Mouse (Mus musculus) myocyte (in vitro differentiated cells): Measurements from ENCODE around the gene Igf2r. TPM values are rescaled to one million over a fixed set of nuclear protein-coding genes. Genes with fewer than 3 reads are reported as not detected.

Experiments
- H3K27me3 ChIP-seq: one replicate; pipeline ENCODE4 v1.6.1; 2011; ENCODE audit not compliant: control insufficient read depth, insufficient read depth, insufficient read length
- H3K36me3 ChIP-seq: one replicate; pipeline ENCODE4 v1.6.1; 2011; ENCODE audit not compliant: control insufficient read depth, insufficient read depth
- H3K4me2 ChIP-seq: one replicate; pipeline ENCODE4 v1.6.1; 2011; ENCODE audit warnings: low read depth, control low read depth
- H3K4me3 ChIP-seq: one replicate; pipeline ENCODE4 v1.5.1; 2011; ENCODE audit warnings: mild to moderate bottlenecking, control low read depth, moderate library complexity
- H3K79me2 ChIP-seq: one replicate; pipeline ENCODE4 v1.6.1; 2011; ENCODE audit not compliant: control insufficient read depth, insufficient read depth
- H3ac ChIP-seq: one replicate; pipeline ENCODE4 v1.6.1; 2011; ENCODE audit not compliant: control insufficient read depth, insufficient read length
- CEBPB ChIP-seq: IDR thresholded peaks from 2 replicates; pipeline ENCODE4 v1.6.1; 2011; ENCODE audit warnings: mild to moderate bottlenecking, moderate library complexity; ENCODE audit not compliant: poor library complexity, insufficient read depth, severe bottlenecking
- E2F4 ChIP-seq: IDR thresholded peaks from one replicate; pipeline ENCODE4 v1.6.1; 2011; ENCODE audit warnings: mild to moderate bottlenecking, control low read depth, moderate library complexity; ENCODE audit not compliant: insufficient read depth
- MAX ChIP-seq: IDR thresholded peaks from one replicate; pipeline ENCODE4 v1.6.1; 2011; ENCODE audit warnings: low read depth, mild to moderate bottlenecking, control low read depth
- MYOD1 ChIP-seq, 3 experiments: IDR thresholded peaks; one replicate each; pipeline ENCODE4 v1.6.1; 2011; ENCODE audit warnings: control low read depth in 2 of 3, low read depth in 2 of 3, mild to moderate bottlenecking in 2 of 3, moderate library complexity in 1 of 3; ENCODE audit not compliant: insufficient read length in 2 of 3, control insufficient read depth in 1 of 3
- MYOG ChIP-seq, 3 experiments: IDR thresholded peaks; one replicate each; pipeline ENCODE4 v1.6.1; 2011; ENCODE audit warnings: control low read depth in 2 of 3, low read depth in 2 of 3, mild to moderate bottlenecking in 2 of 3; ENCODE audit not compliant: insufficient read length in 2 of 3, control insufficient read depth in 1 of 3, insufficient read depth in 1 of 3
- POLR2A ChIP-seq: IDR thresholded peaks from one replicate; pipeline ENCODE4 v1.6.1; 2011; ENCODE audit warnings: low read depth, mild to moderate bottlenecking, control low read depth, moderate library complexity; ENCODE audit not compliant: insufficient read length
- POLR2AphosphoS2 ChIP-seq: IDR thresholded peaks from one replicate; pipeline ENCODE4 v1.6.1; 2011; ENCODE audit warnings: low read depth, control low read depth; ENCODE audit not compliant: insufficient read length
- REST ChIP-seq: IDR thresholded peaks from one replicate; pipeline ENCODE4 v1.6.1; 2011; ENCODE audit warnings: mild to moderate bottlenecking, control low read depth, moderate library complexity; ENCODE audit not compliant: insufficient read depth, insufficient read length
- SRF ChIP-seq: IDR thresholded peaks from one replicate; pipeline ENCODE4 v1.6.1; 2011; ENCODE audit warnings: low read depth; ENCODE audit not compliant: control insufficient read depth, insufficient read length
- TCF12 ChIP-seq: IDR thresholded peaks from one replicate; pipeline ENCODE4 v1.6.1; 2011; ENCODE audit warnings: mild to moderate bottlenecking, control low read depth; ENCODE audit not compliant: poor library complexity, insufficient read depth, severe bottlenecking
- TCF3 ChIP-seq: IDR thresholded peaks from one replicate; pipeline ENCODE4 v1.6.1; 2011; ENCODE audit warnings: low read depth, control low read depth; ENCODE audit not compliant: insufficient read length
- USF1 ChIP-seq: IDR thresholded peaks from one replicate; pipeline ENCODE4 v1.6.1; 2011; ENCODE audit warnings: low read depth, mild to moderate bottlenecking, control low read depth, moderate library complexity
- polyA plus RNA-seq: library from polyadenylated mRNA; unstranded; fragments of >200 nt; fragmentation: generic; extraction: Trizol; gene quantifications from one replicate; pipeline ENCODE4 v1.2.1, GENCODE M21; 2012; ENCODE audit warnings: missing spikeins

Gene Igf2r
- polyA plus RNA-seq, 1 experiment = 21.6 TPM

DNA sequence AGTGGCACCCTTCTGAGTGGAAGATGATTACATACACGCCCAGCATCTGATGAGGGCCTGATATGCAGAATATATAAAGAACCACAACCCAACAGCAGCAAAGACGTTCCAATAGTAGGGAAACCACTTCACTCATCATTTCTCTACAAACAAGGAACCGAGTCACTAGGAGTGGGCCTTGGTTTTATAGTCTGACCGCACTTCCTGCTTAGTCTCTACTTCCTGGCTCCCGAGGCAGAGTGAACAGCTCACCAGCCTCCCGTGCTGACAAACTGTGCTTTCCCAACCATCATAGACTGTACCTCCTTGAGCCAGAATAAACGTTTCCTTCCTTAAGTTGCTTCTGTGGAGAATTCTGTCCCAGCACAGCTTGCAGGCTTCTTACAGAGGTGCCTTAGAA lies 113.6 kb downstream of the Igf2r start:
- Histone ChIP-seq H3K36me3 (no peaks in the 10 kb centered on the region), H3ac (no peak overlapping the region), H3K79me2 (no peaks in the 10 kb centered on the region), H3K4me3 (no peak overlapping the region), H3K27me3 (peaks cover 42% of the 10 kb centered on the region), H3K4me2 (no peak overlapping the region)
- TF ChIP-seq POLR2A (no peak), E2F4 (no peak), USF1 (no peak), POLR2AphosphoS2 (no peak), TCF3 (no peak), MAX (no peak), MYOD1 (IDR thresholded peaks at IDR 0.05; ENCODE audit: control insufficient read depth in 1 of 3, insufficient read length in 2 of 3, low read depth in 2 of 3) (no peak), SRF (no peak), MYOG (IDR thresholded peaks at IDR 0.05; ENCODE audit: control insufficient read depth in 1 of 3, insufficient read depth in 1 of 3, insufficient read length in 2 of 3, low read depth in 2 of 3) (no peak), TCF12 (no peak), REST (no peak), CEBPB (no peak)

DNA sequence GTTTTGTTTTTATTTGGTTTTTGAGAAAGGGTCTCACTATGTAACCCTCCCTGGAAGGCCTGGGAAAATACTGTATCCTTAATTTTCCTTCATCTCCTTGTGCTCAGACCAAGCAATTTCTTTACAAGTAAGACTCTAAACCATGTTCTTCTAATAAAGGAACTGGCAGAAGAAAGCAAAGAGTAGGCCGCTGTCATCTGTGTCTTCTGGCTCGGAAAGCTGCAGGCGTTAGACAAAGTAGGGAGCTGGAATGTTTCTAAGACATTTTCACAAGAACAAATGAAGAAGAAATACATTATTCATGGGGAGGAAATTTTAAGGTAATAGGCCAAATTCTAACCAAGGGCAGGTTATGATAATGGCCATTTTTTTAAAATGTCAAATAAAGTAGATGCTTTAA lies 115.4 kb downstream of the Igf2r start:
- no peak for TF ChIP-seq TCF3
- TF ChIP-seq MAX = no peak
- no peak for TF ChIP-seq CEBPB
- TF ChIP-seq MYOD1 (IDR thresholded peaks at IDR 0.05; ENCODE audit: control insufficient read depth in 1 of 3, insufficient read length in 2 of 3, low read depth in 2 of 3) = no peak
- TF ChIP-seq TCF12 = no peak
- no peak for TF ChIP-seq E2F4
- no peak for TF ChIP-seq POLR2A
- no peak for TF ChIP-seq POLR2AphosphoS2
- TF ChIP-seq MYOG (IDR thresholded peaks at IDR 0.05; ENCODE audit: control insufficient read depth in 1 of 3, insufficient read depth in 1 of 3, insufficient read length in 2 of 3, low read depth in 2 of 3) = no peak
- TF ChIP-seq REST = no peak
- no peak for TF ChIP-seq SRF
- no peak for TF ChIP-seq USF1

DNA sequence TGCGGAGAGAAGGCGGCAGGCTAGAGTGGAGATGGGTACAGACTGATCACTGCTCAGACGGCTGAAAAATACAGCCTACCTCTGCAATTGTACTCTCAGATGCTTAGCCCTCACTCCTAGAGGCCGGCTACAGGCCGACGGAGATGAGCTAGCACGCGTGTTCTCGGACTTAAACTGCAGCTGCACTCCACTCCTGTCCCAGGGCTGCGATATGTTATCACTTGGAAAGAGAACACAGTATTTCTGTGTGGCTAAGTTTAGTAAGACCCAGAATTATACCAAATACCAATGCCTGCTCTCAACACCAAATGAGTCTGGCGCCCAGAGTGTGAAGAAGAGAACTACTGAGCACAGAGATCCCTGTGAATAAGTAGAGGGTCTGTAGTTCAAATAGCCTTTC lies 116.9 kb downstream of the Igf2r start:
- TF ChIP-seq REST (no peak), CEBPB (no peak), TCF3 (no peak), MAX (no peak), E2F4 (no peak)
- peaks cover 40% of the 10 kb centered on the region for H3K27me3 ChIP-seq
- no peak overlapping the region for H3K4me2 ChIP-seq
- H3K4me3 ChIP-seq = no peak overlapping the region
- no peaks in the 10 kb centered on the region for H3K79me2 ChIP-seq
- H3ac ChIP-seq = no peak overlapping the region
- no peaks in the 10 kb centered on the region for H3K36me3 ChIP-seq

More for the DNA sequence above, 115.4 kb downstream of the Igf2r start:
- Histone ChIP-seq H3ac (no peak overlapping the region), H3K79me2 (no peaks in the 10 kb centered on the region), H3K4me3 (no peak overlapping the region), H3K4me2 (no peak overlapping the region), H3K36me3 (no peaks in the 10 kb centered on the region), H3K27me3 (peaks cover 40% of the 10 kb centered on the region)

DNA sequence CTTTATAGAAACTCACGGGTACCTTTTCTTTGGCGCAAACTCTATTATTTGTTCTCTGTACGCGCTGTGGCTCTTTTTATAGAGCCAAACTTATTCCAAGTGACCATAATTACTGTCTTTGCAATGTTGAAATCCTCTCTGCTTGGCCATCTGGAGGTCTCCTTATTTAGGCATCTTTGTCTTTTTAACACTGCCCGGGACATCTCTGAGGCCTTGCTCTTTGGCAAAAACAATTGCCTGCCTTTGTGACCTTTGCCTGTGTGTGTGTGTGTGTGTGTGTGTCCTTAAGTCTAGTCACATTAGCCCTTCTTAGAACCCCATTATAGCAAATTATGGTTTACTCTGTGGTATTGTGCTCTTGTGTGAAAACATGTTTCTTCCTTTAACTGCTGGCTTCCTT lies 124.0 kb downstream of the Igf2r start:
- TF ChIP-seq CEBPB = no peak
- no peak for TF ChIP-seq E2F4
- no peak for TF ChIP-seq TCF12
- TF ChIP-seq MAX = no peak
- TF ChIP-seq TCF3 = no peak
- TF ChIP-seq USF1 = no peak
- TF ChIP-seq MYOG (IDR thresholded peaks at IDR 0.05; ENCODE audit: control insufficient read depth in 1 of 3, insufficient read depth in 1 of 3, insufficient read length in 2 of 3, low read depth in 2 of 3) = no peak
- no peak for TF ChIP-seq REST
- TF ChIP-seq SRF = no peak
- TF ChIP-seq MYOD1 (IDR thresholded peaks at IDR 0.05; ENCODE audit: control insufficient read depth in 1 of 3, insufficient read length in 2 of 3, low read depth in 2 of 3) = no peak
- no peak for TF ChIP-seq POLR2A
- no peak for TF ChIP-seq POLR2AphosphoS2
- Histone ChIP-seq H3K4me3 (no peak overlapping the region), H3K79me2 (no peaks in the 10 kb centered on the region), H3ac (no peak overlapping the region), H3K4me2 (no peak overlapping the region), H3K36me3 (no peaks in the 10 kb centered on the region), H3K27me3 (peaks cover 28% of the 10 kb centered on the region)

DNA sequence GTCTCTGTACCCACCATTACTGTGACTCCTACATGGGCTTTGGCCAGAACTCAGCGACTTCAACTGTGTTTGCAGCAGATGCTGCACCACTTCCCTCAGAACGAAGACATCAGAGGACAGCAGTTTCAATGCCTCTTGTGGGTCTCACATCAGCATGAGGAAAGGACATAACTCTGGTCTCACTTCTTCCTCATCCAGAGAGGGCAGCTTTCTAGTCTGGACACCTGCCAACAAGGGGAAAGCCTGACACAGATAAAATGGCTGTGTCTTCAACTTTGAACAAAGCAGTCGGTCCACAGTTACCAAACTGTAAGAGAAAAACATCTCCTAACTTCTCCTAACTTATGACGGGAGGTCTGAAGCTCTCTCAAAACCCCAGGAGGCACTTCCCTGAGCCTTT lies 128.4 kb downstream of the Igf2r start:
- Histone ChIP-seq H3K27me3 (peaks cover 15% of the 10 kb centered on the region), H3K4me2 (no peak overlapping the region), H3K4me3 (no peak overlapping the region), H3K79me2 (no peaks in the 10 kb centered on the region), H3K36me3 (no peaks in the 10 kb centered on the region), H3ac (no peak overlapping the region)
- TF ChIP-seq MAX (no peak), USF1 (no peak), TCF3 (no peak), SRF (no peak), POLR2A (no peak)
